ENCODE assay signal across 16 mouse cellular contexts in genomic region chr4:34980461-34981039, GRCm38 (mm10).
A peak's percentile ranks its signal among the peaks of the same experiment; 100 is the strongest.
DNase-seq lines count a peak whose midpoint lies in the region; ATAC-seq and TF ChIP-seq lines count a peak whose summit lies in the region.
"Had no signal": no experiment of that assay in that cellular context is flagged by ENCODE, and none has a peak within 500 bp of the region (broad histone marks: within the 10 kb centered on the region; RNA-seq: fewer than 3 reads in every experiment).

No protein-coding gene starts in this region.

- ATAC-seq in cerebellum, adult (ENCODE audit: insufficient number of reproducible peaks, low FRiP score, low TSS enrichment) = peak; percentile 21; the same call in 1 of the 2 replicates
- ATAC-seq in midbrain, embryonic 11.5 days (ENCODE audit: low FRiP score) = peak; percentile 5; the same call in 1 of the 2 replicates
- ATAC-seq in intestine, postnatal 0 days = no peak
- ATAC-seq: activated CD4-positive, CD25-positive, alpha-beta regulatory T cell, adult 4 months had no signal

- no peak overlapping the region for H3K9ac ChIP-seq in midbrain, embryonic 11.5 days (ENCODE audit: low read length)
- H3K9ac ChIP-seq in intestine, postnatal 0 days (ENCODE audit: low read depth, low read length) = no peak overlapping the region
- H3K9ac ChIP-seq: embryonic facial prominence, embryonic 15.5 days; kidney, embryonic 15.5 days; liver, embryonic 14.5 days had no signal

- no peaks in the 10 kb centered on the region for H3K36me3 ChIP-seq in midbrain, embryonic 11.5 days (ENCODE audit: control insufficient read depth, insufficient read depth, low read length)
- H3K36me3 ChIP-seq in intestine, postnatal 0 days (ENCODE audit: control insufficient read depth, insufficient read depth) = peaks cover 5% of the 10 kb centered on the region; the same call in 1 of the 2 replicates
- H3K36me3 ChIP-seq: embryonic facial prominence, embryonic 15.5 days; kidney, embryonic 15.5 days had no signal

- intact Hi-C loops in left cerebral cortex, adult 2 months (cut with DNase I) = no loop called here

- H3K4me1 ChIP-seq in midbrain, embryonic 11.5 days (ENCODE audit: control insufficient read depth, insufficient read depth, low read length) = peaks cover 3% of the 10 kb centered on the region
- H3K4me1 ChIP-seq in intestine, postnatal 0 days (replicated peaks; ENCODE audit: control insufficient read depth, insufficient read depth, low read length) = no peaks in the 10 kb centered on the region
- H3K4me1 ChIP-seq: embryonic facial prominence, embryonic 15.5 days had no signal

- no peak for DNase-seq in cerebellum, postnatal 4 days (ENCODE audit: low spot score in 2 of 2)
- peak; percentile 41 for DNase-seq in layer of hippocampus, adult 11-12 months (ENCODE audit: low spot score)
- DNase-seq in layer of hippocampus, postnatal 36 days = no peak
- DNase-seq in brain, embryonic 14.5 days (ENCODE audit: low read depth) = peak; percentile 67
- no peak for DNase-seq in midbrain, embryonic 11.5 days (ENCODE audit: low spot score, missing footprints)
- DNase-seq in left cerebral cortex, adult 2 months (ENCODE audit: extremely low spot score in 1 of 2, low spot score in 2 of 2) = no peak
- DNase-seq: B cell, adult 2 months; lung, postnatal 36 days; thymus, postnatal 14 days had no signal

- H3K27ac ChIP-seq in midbrain, embryonic 11.5 days (ENCODE audit: low read depth, low read length) = no peak overlapping the region
- H3K27ac ChIP-seq in intestine, postnatal 0 days (ENCODE audit: low read depth, low read length) = no peak overlapping the region
- no peak overlapping the region for H3K27ac ChIP-seq in left cerebral cortex, adult 2 months
- H3K27ac ChIP-seq: embryonic facial prominence, embryonic 15.5 days; kidney, embryonic 15.5 days; liver, embryonic 14.5 days had no signal

- TF ChIP-seq CTCF in brain, embryonic 14.5 days (IDR thresholded peaks at IDR 0.05; ENCODE audit: borderline replicate concordance, extremely low read depth, insufficient read depth, insufficient read length) = no peak
- no peak for TF ChIP-seq CTCF in intestine, postnatal 0 days (IDR thresholded peaks at IDR 0.05; ENCODE audit: low read depth)
- no peak for TF ChIP-seq CTCF in left cerebral cortex, adult 2 months (IDR thresholded peaks at IDR 0.05)

- no peak for TF ChIP-seq POLR2A in brain, embryonic 14.5 days (IDR thresholded peaks at IDR 0.05; ENCODE audit: borderline replicate concordance, extremely low read depth, insufficient read depth, insufficient read length, poor library complexity, severe bottlenecking)

- no peaks in the 10 kb centered on the region for H3K27me3 ChIP-seq in midbrain, embryonic 11.5 days (ENCODE audit: control insufficient read depth, insufficient read depth, low read length)
- no peaks in the 10 kb centered on the region for H3K27me3 ChIP-seq in intestine, postnatal 0 days (replicated peaks; ENCODE audit: control insufficient read depth, insufficient read depth, low read length)
- H3K27me3 ChIP-seq: embryonic facial prominence, embryonic 15.5 days; kidney, embryonic 15.5 days had no signal

- H3K9me3 ChIP-seq in midbrain, embryonic 11.5 days (ENCODE audit: control insufficient read depth, low read length) = no peaks in the 10 kb centered on the region
- H3K9me3 ChIP-seq in intestine, postnatal 0 days (ENCODE audit: control insufficient read depth) = no peaks in the 10 kb centered on the region
- H3K9me3 ChIP-seq: embryonic facial prominence, embryonic 15.5 days; kidney, embryonic 15.5 days had no signal

- H3K4me3 ChIP-seq in midbrain, embryonic 11.5 days (ENCODE audit: low read depth, low read length) = no peak overlapping the region
- no peak overlapping the region for H3K4me3 ChIP-seq in intestine, postnatal 0 days (ENCODE audit: low read depth, low read length)
- no peak overlapping the region for H3K4me3 ChIP-seq in left cerebral cortex, adult 2 months
- H3K4me3 ChIP-seq: embryonic facial prominence, embryonic 15.5 days; kidney, embryonic 15.5 days had no signal

- no peak overlapping the region for H3K4me2 ChIP-seq in midbrain, embryonic 11.5 days
- no peak overlapping the region for H3K4me2 ChIP-seq in intestine, postnatal 0 days (replicated peaks; ENCODE audit: low read depth)
- H3K4me2 ChIP-seq: embryonic facial prominence, embryonic 15.5 days; heart, embryonic 11.5 days; kidney, embryonic 15.5 days had no signal

- WGBS in midbrain, embryonic 11.5 days = 69% methylated on average over 8 of the region's 8 CpGs
- 80% methylated on average over 8 of the region's 8 CpGs for WGBS in intestine, postnatal 0 days

Comparison
In these comparisons a context has a peak if more than half of its experiments do, and no peak if none do; other contexts are left out.
1. DNase-seq: peak in layer of hippocampus, adult 11-12 months (single experiment) and brain, embryonic 14.5 days (single experiment); none in cerebellum, postnatal 4 days (0 of 2), layer of hippocampus, postnatal 36 days (0 of 2), midbrain, embryonic 11.5 days (single experiment) and left cerebral cortex, adult 2 months (0 of 2).